Mouse (Mus musculus) testis, postnatal 10 days (tissue): ENCODE results near the gene Gnrhr.

ENCODE experiments used
- DNase-seq: peaks from one replicate; pipeline ENCODE4 v3.0.0; 2021; ENCODE audit warnings: low spot score

Gene Gnrhr

GRCm38 (mm10) chr5:86197801-86198200 is at the start of gene Gnrhr:
Gene Gnrhr, minus strand, starts transcription at chr5:86197901.
- no peak for DNase-seq

- DNase-seq, result no peak
These were observed 48.9 kb upstream of the Gnrhr start for GRCm38 (mm10) chr5:86246559-86246958.

DNA sequence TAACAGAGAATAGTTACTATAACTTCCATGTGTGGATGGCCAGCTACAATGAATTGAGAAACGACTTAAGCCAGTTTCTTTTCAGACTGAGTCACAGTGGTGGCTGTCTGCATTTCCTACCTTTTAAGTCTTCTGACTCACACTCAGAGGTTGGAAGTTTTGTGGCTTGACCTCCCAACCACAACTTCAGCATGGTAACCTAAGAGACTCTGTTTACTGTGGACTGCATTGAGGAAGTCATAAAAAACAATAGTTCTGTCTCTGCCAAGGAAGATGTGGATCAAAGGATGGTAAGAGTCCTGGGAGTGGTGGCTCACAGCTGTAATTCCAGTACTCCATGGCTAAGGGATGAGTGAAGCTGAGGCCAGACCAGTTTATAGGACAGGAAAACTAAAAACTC is 47.2 kb upstream of the Gnrhr start:
- no peak for DNase-seq

- no peak for DNase-seq
These were observed 46.6 kb upstream of the Gnrhr start for GRCm38 (mm10) chr5:86244275-86244674.

- DNase-seq, result no peak
These were observed 29.6 kb upstream of the Gnrhr start for GRCm38 (mm10) chr5:86227156-86227853.

GRCm38 (mm10) chr5:86191356-86191755 is 6.3 kb downstream of the Gnrhr start:
- no peak for DNase-seq

- DNase-seq, result peak; percentile 51
These were observed 6.9 kb downstream of the Gnrhr start for GRCm38 (mm10) chr5:86190770-86191169.

- DNase-seq, result no peak
These were observed 7.4 kb downstream of the Gnrhr start for GRCm38 (mm10) chr5:86190290-86190689.

DNA sequence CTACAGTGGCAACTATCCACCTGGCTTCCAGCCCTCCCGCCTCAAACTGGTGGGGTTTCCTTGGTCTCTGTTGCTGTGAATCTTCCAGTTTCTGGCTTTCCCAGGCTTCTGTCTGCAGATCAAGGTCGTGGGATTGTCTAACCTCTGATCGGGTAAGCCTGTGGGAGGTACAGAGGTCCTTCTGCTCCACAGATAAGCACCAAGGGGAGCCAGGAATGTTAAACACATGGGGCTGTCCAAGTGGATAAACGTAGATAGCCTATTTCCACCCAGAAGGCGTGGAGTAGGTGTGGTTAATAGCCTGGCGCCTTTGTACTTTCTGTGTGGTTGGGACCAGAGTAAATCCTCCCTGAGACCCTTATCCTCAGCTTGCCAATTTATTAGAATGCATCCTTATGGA is 10.3 kb downstream of the Gnrhr start:
- DNase-seq, result no peak

GRCm38 (mm10) chr5:86173778-86174177 is 23.9 kb downstream of the Gnrhr start:
- DNase-seq, result no peak

GRCm38 (mm10) chr5:86172449-86173161 is 25.1 kb downstream of the Gnrhr start, which contains the start of gene Uba6:
Gene Uba6, minus strand, starts transcription at chr5:86172803.
- peak; percentile 100 for DNase-seq

- no peak for DNase-seq
These were observed 25.6 kb downstream of the Gnrhr start for GRCm38 (mm10) chr5:86172088-86172448.
